Mouse (Mus musculus) v-Abl transformed pro-B cells (cell line): ENCODE measurements around the gene Gckr.

Experiments
- in situ Hi-C, 2 experiments: fragments of 400-800 bp; cut with MboI; formaldehyde crosslinking; loops; one replicate each; pipeline ENCODE4 v1.15.1; 2025; ENCODE audit not compliant: unreplicated experiment in 2 of 2

The Gckr gene

DNA sequence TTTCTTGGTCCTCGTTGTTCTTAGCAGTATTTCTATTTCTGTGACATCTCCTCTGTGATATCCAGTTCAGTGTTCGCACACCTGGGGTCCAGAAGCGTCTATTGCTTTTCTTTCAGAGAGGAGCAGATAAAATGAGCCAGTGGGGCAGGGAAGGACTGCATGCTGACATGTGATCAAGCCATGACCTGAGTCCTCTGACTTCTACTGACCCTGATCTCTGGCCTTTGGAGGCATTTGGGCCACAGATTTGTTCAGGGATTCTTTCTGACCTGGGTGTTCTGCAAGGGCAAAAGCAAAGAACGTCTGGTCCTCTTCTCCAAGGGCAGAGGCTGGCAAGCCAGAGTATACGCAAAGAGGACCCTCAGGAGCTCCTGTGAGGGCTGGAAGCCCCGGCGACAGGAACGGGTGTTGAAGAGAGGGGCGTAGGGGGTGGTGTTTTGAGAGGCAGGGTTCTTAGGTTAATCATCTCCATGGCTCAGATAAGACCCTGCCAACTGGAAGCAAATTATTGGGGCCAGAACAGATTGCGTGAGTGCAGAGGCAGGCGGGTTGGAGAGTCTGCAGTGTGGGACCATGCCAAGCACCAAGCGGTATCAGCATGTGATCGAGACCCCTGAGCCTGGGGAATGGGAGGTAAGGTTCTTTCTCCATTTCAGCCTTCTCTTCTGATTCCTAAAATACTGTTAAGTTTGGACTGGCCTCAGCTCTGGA is at the start of gene Gckr:
Gckr (plus strand) TSS at position 397 of the 711 bp plus-strand sequence.
- in situ Hi-C loops = loop anchor here in 1 of 2 experiments (5.0 kb wide), 1 partner anchor 95 kb away; the partner anchor contains the start of gene Zfp513

DNA sequence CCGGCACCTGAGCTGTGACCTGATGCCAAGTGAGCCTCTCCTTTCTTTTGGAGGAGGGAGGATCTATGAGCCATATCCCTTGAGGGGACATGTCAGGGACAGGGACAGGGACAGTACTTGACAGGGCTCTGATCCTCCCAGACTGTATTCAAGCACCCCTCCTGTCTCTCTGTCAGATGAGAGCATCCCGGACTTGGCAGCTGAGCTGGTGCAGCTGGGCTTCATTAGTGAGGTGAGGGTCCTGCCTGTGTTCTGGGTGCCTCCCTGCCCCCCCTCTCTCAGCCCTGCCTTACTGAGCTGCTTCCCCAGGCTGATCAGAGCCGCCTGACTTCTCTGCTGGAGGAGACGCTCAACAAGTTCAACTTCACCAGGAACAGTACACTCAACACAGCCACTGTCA is 46.5 kb upstream of the Gckr start:
- in situ Hi-C loops = no loop called here

DNA sequence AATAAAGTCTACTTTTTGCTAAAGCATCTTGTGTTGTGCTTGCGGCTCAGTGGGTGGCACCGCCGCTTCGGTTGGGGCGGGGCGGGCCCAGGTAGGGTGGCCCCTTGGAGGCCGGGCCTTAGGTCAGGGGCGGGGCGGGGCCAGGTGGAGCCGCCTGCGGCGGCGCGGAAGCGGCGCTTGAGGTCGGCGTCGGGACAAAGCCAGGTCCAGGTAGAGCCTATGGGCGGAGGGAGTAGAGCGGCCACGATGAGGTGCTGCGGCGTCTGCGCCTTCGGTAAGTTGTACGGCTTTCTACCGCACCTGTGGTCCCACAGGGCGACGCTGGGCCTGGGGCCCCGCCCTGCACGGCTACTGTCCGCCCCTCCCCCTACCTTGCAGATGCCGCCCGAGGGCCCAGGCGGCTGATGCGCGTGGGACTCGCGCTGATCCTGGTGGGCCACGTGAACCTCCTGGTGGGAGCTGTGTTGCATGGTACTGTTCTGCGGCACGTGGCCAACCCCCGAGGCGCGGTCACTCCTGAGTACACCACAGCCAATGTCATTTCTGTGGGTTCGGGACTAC is 45.6 kb upstream of the Gckr start, which contains the start of gene Krtcap3:
Krtcap3 (plus strand) TSS at position 151 of the 561 bp plus-strand sequence.
- in situ Hi-C loops = no loop called here

DNA sequence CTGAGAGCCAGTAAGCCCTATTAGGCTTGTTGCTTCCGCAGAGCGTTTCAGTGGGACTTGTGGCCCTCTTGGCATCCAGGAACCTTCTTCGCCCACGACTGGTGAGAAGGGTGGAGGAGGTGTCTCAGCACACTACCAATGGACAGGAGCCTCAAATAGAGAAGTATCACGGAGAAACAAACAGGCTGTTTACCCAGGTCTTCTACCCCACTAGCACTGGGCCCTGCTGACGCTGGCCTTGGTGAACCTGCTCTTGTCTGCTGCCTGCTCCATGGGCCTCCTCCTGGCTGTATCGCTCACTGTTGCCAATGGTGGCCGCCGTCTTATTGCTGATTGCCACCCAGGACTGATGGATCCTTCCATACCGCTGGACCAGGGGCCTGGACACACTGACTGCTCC is 45.1 kb upstream of the Gckr start:
- in situ Hi-C loops = no loop called here

DNA sequence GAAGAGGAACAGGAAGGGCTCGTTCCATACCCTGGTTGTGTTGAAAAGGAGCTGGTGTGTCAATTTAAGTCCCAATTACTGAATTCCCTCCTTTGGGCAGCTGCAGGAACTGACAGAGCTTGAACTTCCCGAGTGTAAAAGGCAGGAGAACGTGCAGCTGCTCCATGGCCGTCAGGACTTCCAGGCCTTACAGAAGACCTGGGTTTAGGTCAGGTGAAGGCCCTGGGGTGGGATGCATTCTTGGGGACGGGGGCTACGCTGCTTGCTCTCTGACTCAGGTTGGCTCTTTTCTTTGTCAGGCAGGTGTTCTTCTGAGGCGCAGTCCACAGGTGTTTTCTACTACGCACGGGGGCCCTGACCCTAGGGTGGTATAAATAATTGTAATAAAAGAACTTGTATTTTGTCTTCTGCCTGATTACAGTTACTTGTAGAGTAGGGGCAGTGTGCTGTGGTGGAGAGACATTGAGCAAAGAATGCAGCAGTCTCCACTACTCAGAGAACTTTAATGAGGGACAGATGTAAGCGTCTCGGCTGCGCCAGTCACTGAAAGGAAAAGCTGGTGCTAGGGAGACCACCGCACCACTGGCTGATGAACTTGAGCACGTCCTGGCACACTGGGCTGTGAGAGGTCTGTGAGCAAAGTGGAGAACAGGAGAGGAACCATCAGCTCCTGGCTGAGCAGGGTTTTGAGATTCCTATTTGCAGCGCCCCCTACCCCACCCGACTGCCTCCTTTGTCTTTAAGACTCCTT is 44.3 kb upstream of the Gckr start:
- in situ Hi-C loops = no loop called here

DNA sequence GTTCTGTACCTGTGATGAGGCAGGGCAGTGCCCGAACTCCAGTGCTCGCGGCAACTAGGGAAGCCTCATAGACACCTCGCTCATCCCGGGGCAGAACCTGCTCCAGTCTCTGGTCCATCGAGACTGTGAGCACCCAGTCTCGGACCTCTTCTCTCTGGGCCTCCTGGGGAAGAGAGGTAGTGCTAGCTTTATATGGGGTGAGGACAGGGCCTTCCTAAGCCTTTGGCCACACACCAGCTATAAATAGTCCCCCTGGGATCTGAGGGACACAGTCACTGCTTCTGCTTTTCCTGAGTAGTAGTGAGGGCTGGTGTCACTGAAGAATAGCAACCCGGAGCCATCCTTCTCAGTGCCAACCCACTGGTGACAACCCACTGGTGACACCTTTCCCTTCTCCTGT is 43.4 kb upstream of the Gckr start:
- in situ Hi-C loops = no loop called here

DNA sequence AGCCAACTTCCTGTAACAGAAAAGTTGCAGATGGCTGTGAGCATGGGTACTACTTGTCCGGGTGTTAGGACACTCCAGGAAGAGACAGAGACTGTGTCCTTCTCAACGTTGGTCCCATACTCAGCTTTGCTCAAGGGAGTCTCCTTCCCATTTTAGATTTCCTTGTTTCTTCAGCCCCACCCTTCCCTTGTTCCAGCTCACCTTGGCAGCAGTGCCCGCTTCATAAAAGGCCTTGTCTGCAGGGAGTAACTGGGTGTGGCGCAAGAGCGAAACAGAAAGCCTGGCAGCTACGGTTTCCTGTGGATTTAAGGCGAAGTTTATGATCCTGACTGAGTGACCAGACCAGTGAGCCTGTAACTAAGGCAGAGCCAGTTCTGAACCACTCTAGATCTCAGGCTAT is 42.8 kb upstream of the Gckr start:
- in situ Hi-C loops = no loop called here

DNA sequence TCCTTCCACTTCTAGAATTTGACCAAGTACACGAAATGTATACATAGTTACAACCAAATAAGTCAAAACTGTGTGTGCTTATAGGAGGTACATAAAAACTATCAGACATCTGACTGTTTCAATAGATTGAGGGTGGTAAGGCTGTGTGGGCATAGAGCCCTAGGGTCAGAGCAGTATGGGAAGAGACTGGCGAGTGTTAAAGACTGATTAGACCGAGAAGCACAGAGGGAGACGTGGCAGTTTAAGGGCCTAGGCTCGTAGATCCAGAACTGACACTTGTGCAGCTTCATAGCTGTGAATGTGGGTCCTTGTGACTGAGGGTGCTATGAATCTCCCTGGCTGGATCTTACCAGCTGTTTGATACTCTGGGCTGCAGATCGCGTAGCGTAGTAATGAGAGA is 42.3 kb upstream of the Gckr start:
- in situ Hi-C loops = no loop called here

DNA sequence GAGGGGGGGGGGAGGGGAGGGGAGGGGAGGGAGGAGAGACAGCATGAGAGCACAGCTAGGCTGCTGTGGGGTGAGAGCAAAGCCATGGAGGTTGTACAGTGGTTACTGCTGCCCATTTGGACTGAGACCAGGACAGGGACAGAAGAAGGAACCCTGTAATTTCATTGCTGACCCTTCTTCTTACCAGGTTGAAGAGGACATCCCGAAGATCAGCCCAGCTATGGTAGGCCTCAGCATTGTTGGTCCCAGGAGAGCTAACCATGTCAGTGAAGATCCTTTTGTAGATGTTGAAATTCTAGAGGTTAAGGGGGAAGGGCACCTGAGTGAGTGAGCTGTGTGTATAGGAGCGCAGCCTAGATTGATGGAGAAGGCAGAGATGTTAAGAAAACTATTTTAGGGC is 41.9 kb upstream of the Gckr start:
- in situ Hi-C loops = no loop called here

DNA sequence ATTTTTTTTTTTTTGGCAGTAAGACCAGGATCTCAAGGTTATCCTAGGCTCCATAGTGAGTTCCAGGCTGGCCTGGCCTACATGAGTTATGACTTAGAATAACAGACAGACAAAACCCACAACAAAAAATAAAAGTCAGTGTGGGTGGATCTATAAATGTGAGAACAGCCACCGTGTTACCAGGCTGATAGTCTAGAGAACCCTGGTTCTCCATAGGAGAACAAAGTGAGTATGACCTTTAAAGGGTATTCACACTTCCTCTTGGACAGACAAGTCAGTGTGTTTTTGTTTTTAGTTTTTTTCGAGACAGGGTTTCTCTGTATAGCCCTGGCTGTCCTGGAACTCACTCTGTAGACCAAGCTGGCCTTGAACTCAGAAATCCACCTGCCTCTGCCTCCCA is 41.3 kb upstream of the Gckr start:
- in situ Hi-C loops = no loop called here

DNA sequence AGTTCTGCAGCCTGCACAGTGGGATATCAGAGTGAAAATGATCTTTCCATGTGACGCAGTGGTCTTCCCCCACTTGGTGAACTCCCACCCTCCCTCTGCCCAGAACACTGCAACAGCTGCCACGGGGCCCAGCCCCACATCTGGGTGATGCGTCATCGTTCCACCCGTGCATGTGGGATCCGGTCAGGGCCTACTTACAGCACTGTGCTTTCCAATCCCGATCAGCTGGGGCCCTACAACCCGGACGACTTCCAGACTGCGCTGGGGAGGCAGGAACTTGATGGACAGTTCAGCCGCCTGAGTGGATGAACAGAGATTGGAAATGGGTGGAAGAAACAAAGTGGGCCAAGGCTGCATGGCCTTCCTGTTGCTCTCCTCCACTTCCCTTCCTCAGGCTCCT is 39.6 kb upstream of the Gckr start:
- in situ Hi-C loops = no loop called here

DNA sequence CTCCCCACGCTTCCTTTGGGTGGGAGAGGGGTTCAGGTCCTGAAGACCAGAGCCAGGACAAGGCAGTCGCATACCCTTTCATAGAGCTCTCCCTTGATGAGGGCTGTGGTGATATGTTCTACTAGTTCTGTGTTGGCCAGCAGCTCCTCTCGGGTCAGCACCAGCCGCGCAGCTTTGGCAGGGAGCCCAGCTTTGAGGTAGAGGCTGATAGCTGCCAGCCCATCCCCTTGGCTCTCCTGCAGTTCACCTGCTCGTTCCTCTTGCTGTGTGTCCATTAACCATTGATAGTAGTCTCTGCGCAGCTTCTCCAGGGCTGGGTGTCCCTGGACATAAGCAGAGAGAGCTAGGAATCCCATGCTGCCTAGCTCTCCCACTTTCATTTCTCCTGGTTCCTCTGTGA is 31.1 kb upstream of the Gckr start:
- in situ Hi-C loops = no loop called here

DNA sequence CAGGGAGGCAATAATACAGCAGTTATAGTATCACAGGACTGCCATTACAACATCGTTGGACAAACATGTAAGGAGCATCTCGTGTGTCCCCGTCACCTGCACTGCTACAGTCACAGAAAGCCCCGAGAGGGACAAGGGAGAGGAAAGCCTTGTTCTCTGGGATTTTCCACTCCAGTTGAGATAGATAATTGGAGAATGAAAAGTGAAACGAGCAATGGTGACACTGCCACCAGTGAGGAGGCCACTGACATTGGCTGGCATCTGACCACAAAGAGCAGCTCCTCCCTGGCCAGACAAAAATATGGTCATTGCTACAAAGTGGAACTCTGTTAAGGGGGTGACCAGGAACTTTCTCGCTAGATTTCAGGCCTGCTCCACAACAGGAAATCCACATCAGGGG is 29.6 kb upstream of the Gckr start:
- in situ Hi-C loops = no loop called here

DNA sequence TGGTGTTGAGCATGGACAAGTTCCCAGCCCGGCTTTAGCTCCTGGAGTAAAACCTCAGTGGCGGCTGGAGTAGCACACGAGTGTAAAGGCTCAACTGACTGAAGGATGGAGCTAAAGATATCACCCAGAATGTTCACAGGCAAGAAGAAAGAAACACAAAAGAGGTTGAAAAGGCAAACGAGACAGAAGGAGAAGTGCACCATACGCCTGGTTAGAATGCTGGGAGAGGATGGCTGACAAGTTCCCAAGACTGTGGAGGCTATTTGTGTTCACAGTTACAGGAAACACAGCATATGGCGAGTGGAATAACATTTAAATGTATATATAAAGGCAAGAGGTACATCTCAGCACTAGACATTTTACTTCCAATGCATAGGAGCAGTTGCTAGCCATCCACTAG is 24.2 kb upstream of the Gckr start:
- in situ Hi-C loops = no loop called here

DNA sequence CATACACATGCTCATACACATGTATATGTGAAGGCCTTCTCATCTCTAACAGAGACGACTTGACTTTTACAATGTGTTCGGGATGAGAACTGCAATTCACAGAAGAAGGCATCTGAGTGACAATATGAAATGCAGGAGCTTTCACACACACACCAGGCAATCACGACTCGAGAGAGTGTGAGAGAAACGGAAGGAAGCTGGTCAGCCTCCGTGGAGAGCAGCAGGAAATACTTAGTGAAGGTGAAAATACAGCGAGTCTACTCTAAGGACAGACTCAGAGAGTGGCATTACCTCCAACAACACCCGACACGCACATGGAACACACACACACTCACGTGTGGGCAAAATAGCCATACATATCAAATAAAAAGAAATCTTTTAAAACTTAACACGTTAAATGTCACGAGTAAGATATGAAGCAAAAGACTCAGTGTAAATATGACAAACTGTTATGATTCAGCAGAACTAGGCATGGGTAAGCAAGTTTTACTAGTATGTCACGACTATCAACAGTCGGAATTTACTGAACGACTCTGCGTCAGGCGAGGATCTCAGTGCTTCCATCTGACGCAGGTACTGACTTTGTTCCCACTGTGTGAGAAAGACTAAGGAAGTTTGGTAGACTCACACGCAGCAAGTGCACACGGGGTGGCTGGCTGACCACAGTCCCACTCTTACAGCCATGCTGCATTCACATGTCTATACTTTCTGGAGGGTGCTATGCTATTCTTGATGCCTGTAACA is 17.8 kb upstream of the Gckr start:
- in situ Hi-C loops = no loop called here

DNA sequence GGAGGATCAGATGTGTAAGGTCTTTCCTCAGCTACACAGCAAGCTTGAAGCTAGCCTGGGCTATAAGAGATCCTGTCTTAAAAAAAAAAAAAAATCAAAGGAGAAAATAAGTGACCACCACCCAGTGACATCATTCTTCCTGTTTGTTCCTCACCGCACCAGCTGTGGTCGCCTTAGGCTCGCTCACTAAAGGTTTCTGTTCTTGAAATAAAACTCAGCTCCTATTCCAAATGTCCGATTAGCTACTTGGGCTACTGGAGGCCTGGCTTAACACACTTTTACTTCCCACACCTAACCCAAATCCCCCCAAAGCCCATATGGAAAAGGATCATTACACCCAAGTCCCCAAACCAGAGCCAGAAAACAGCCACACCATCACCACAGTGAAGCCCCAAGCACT is 9.0 kb upstream of the Gckr start:
- in situ Hi-C loops = loop anchor here in 1 of 2 experiments (5.0 kb wide), 1 partner anchor 46 kb away; the partner anchor contains the start of genes Gm9970 and Nrbp1

DNA sequence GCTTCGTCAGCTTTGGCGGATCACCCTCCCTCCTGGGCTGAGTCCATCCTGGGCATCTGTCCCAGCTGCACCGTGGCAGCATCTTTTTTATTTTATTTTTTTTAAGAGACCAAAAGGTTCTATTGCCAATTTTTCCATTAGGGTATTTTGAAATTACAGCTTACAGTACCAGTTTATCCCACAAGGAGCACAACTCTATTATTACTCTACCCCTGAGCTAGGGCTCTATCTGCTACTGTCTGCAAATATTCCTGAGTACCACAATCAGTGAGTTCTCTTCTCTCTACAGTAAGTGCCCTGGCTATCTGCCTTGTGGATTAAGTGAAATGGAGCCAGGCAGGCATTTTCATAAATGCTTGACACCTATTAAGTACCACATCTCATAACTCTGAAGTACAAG is 8.6 kb upstream of the Gckr start:
- in situ Hi-C loops = loop anchor here in 1 of 2 experiments (5.0 kb wide), 1 partner anchor 46 kb away; the partner anchor contains the start of genes Gm9970 and Nrbp1

DNA sequence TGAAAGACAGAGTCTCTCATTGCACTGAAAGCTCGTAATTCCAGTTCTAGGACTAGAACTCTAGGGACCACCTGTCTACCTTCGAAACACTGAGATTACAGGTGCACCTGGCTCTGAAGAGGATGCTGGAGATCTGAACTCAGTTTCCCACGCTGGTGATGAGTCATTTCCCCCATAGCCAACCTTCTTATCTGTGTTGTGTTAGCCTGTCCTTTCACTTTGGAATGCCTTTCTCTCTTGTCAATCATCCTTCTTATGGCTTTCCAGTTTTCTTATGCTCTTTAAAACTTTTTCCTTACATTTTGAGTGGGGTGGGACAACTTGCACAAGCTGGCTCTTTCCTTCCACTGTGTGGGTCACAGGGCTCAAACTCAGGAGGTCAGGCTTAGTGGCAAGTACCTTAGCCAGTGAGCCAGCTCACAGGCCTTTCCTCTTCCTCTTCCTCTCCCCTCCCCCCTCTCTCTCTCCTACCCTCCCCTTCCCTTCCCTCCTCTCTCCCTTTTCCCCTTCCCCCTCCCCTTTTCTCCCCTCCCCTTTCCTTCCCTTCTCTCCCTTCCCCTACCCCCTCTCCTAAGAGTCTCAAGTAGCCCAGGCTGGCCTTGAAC is 7.5 kb upstream of the Gckr start:
- in situ Hi-C loops = loop anchor here in 1 of 2 experiments (5.0 kb wide), 1 partner anchor 47 kb away; the partner anchor contains the start of genes Gm9970 and Nrbp1

DNA sequence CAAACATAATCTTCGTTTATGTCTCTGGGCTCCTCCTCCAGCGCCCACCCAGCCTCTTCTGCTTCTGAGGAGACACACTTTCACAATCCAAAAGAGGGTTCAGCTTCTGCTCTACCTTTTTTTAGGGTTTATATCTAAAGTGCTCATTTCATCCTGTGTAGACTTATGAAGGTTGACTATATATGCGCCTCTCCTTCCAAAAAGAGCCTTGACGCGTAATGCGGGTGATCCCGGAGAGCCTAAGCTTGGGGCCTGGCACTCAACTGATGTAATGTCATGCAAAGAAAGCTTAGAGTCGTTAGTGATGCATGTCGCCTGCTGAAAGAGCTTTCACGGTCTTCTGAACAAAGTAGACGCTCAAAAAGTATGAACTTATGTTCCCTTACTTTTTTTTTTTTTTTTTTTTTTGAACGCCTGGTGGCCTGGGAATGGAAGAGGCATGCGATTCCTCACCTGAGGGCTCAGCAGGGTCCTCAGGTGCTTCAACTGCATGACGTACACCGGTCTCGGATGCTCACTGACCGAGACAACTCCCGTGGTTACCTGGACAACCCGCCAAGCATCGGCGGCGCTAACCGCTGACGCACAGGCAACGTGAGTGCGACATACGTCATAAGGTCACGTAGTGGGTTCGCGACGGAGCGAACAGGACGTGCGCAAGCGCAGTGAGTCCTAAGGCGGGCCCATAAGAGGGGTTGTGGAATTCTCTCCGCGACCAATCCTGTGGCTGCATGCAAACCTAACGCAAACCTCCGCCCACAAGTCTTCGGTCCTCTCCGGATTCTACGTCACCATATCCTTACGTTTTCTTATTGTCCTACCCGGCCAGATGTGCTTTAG is 6.5 kb upstream of the Gckr start, which contains the start of gene Ift172:
Ift172 (minus strand) TSS at position 596 of the 840 bp plus-strand sequence.
- in situ Hi-C loops = no loop called here

DNA sequence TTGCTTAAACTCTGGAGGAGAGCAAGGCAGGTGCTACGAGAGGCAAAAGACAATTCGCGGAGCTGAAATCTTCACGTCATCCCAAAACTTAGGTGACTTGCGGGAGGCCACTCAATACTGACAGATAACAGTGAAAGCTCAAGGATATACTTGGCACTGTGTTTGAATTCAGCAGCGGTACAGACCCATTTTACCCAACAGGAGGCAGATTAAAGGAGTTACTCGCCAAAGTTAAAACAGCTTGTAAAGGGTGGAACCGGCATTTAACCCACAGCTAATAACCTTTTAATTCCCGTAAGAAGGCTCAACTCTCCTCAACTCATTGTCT is 5.9 kb upstream of the Gckr start:
- in situ Hi-C loops = no loop called here
